Mouse (Mus musculus): ENCODE data around the gene Fam171a2. TPM values are rescaled to one million over a fixed set of nuclear protein-coding genes. Genes with fewer than 3 reads are reported as not detected.
A peak's percentile ranks its signal among the peaks of the same experiment; 100 is the strongest.

Fam171a2 gene
- polyA plus RNA-seq, 1 experiment from 2014 or later: 3.2 TPM

- WGBS: 85% methylated on average over 6 of the region's 6 CpGs
- Histone ChIP-seq H3K4me1 (ENCODE audit: insufficient read depth, low read depth, low read length) (peaks cover 8% of the 10 kb centered on the region; the same call in 1 of the 2 replicates), H3K36me3 (ENCODE audit: insufficient read depth, low read length) (no peaks in the 10 kb centered on the region), H3K27me3 (replicated peaks; ENCODE audit: insufficient read depth, low read length) (no peaks in the 10 kb centered on the region), H3K9me3 (ENCODE audit: low read length) (no peaks in the 10 kb centered on the region), H3K9ac (replicated peaks; ENCODE audit: low read depth) (no peak overlapping the region), H3K4me2 (replicated peaks; ENCODE audit: low read depth, low read length) (no peak overlapping the region), H3K27ac (ENCODE audit: low read length) (no peak overlapping the region), H3K4me3 (ENCODE audit: low read depth, low read length) (no peak overlapping the region)
- no peak for TF ChIP-seq EP300 (IDR thresholded peaks at IDR 0.05)
- TF ChIP-seq CTCF (IDR thresholded peaks at IDR 0.05): no peak
- ATAC-seq (no peak), DNase-seq (ENCODE audit: low spot score) (no peak)
Measured at GRCm38 (mm10) chr11:102464901-102465300, 17.4 kb upstream of the Fam171a2 start.

DNA sequence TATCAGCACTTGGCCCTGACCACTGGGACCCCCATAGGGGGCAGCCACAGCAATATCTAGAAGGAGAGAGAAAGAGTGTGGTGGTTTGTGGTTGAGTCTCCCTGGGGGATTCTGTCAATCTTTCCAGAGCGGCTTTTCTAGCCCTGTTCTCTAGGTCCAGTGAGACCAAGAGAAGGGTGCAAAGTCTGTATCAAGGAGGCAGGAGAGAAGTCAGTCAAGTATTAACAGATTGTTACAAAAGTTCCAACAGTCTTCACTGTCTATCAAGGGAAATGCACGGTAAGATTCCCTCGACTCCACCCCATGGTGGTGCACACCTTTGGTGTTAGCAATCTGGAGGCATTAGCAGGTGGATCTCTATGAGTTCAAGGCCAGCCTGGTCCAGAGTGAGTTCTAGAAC lies 14.3 kb upstream of the Fam171a2 start:
- no peak for DNase-seq (ENCODE audit: low spot score)
- ATAC-seq: no peak
- no peaks in the 10 kb centered on the region for H3K4me1 ChIP-seq (ENCODE audit: insufficient read depth, low read depth, low read length)
- no peak overlapping the region for H3K9ac ChIP-seq (replicated peaks; ENCODE audit: low read depth)
- no peaks in the 10 kb centered on the region for H3K27me3 ChIP-seq (replicated peaks; ENCODE audit: insufficient read depth, low read length)
- H3K36me3 ChIP-seq (ENCODE audit: insufficient read depth, low read length): no peaks in the 10 kb centered on the region
- TF ChIP-seq EP300 (IDR thresholded peaks at IDR 0.05): no peak
- 75% methylated on average over 3 of the region's 3 CpGs for WGBS
- no peak overlapping the region for H3K4me3 ChIP-seq (ENCODE audit: low read depth, low read length)
- H3K4me2 ChIP-seq (replicated peaks; ENCODE audit: low read depth, low read length): no peak overlapping the region
- H3K9me3 ChIP-seq (ENCODE audit: low read length): no peaks in the 10 kb centered on the region
- no peak overlapping the region for H3K27ac ChIP-seq (ENCODE audit: low read length)

DNA sequence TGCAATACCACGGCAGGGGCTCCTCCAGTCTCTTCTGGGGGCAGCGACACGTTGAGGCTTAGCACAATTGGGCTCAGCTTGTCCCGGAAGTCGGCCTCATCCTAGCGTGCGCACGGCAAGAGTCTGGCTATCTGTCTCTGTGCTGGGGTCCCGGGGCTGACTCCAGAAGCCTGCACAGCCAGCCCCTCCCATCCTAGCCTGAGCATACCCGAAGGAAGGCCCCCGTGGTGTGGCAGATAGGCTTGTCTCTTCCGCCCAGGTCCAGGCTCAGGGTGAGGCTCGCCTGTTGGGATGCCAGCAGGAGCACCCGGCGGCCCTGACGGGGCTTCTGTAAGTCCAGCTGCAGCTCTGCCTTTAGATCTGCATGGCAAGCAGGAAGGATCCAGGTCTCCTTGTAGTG lies 13.1 kb upstream of the Fam171a2 start:
- H3K27ac ChIP-seq (ENCODE audit: low read length): no peak overlapping the region
- TF ChIP-seq EP300 (IDR thresholded peaks at IDR 0.05) (no peak), CTCF (IDR thresholded peaks at IDR 0.05) (no peak)
- no peaks in the 10 kb centered on the region for H3K4me1 ChIP-seq (ENCODE audit: insufficient read depth, low read depth, low read length)
- WGBS: 53% methylated on average over 16 of the region's 16 CpGs
- no peak for ATAC-seq
- H3K9me3 ChIP-seq (ENCODE audit: low read length): no peaks in the 10 kb centered on the region
- no peaks in the 10 kb centered on the region for H3K27me3 ChIP-seq (replicated peaks; ENCODE audit: insufficient read depth, low read length)
- no peak for DNase-seq (ENCODE audit: low spot score)
- no peak overlapping the region for H3K4me2 ChIP-seq (replicated peaks; ENCODE audit: low read depth, low read length)
- H3K4me3 ChIP-seq (ENCODE audit: low read depth, low read length): no peak overlapping the region
- no peaks in the 10 kb centered on the region for H3K36me3 ChIP-seq (ENCODE audit: insufficient read depth, low read length)
- no peak overlapping the region for H3K9ac ChIP-seq (replicated peaks; ENCODE audit: low read depth)

GRCm38 (mm10) chr11:102455740-102456396 lies 8.4 kb upstream of the Fam171a2 start:
- peak overlapping the region; percentile 34; the same call in 1 of the 2 replicates for H3K9ac ChIP-seq (replicated peaks; ENCODE audit: low read depth)
- no peaks in the 10 kb centered on the region for H3K27me3 ChIP-seq (replicated peaks; ENCODE audit: insufficient read depth, low read length)
- no peak overlapping the region for H3K27ac ChIP-seq (ENCODE audit: low read length)
- ATAC-seq (peak; percentile 92), DNase-seq (ENCODE audit: low spot score) (peak; percentile 85)
- WGBS: 0% methylated on average over 32 of the region's 40 CpGs
- no peaks in the 10 kb centered on the region for H3K36me3 ChIP-seq (ENCODE audit: insufficient read depth, low read length)
- peak overlapping the region; percentile 91 for H3K4me2 ChIP-seq (replicated peaks; ENCODE audit: low read depth, low read length)
- H3K4me3 ChIP-seq (ENCODE audit: low read depth, low read length): peak overlapping the region; percentile 44
- 0 out of 2 replicates have a peak, but pooled peaks cover 2% of the 10 kb centered on the region for H3K4me1 ChIP-seq (ENCODE audit: insufficient read depth, low read depth, low read length)
- TF ChIP-seq EP300 (IDR thresholded peaks at IDR 0.05): no peak
- TF ChIP-seq CTCF (IDR thresholded peaks at IDR 0.05): peak; percentile 57
- H3K9me3 ChIP-seq (ENCODE audit: low read length): no peaks in the 10 kb centered on the region

GRCm38 (mm10) chr11:102453131-102453530 lies 5.6 kb upstream of the Fam171a2 start:
- Histone ChIP-seq H3K27me3 (replicated peaks; ENCODE audit: insufficient read depth, low read length) (no peaks in the 10 kb centered on the region), H3K9ac (replicated peaks; ENCODE audit: low read depth) (no peak overlapping the region), H3K4me1 (ENCODE audit: insufficient read depth, low read depth, low read length) (0 out of 2 replicates have a peak, but pooled peaks cover 2% of the 10 kb centered on the region), H3K4me3 (ENCODE audit: low read depth, low read length) (no peak overlapping the region), H3K36me3 (ENCODE audit: insufficient read depth, low read length) (no peaks in the 10 kb centered on the region), H3K27ac (ENCODE audit: low read length) (no peak overlapping the region), H3K4me2 (replicated peaks; ENCODE audit: low read depth, low read length) (no peak overlapping the region), H3K9me3 (ENCODE audit: low read length) (no peaks in the 10 kb centered on the region)
- WGBS: 27% methylated on average over 10 of the region's 10 CpGs
- no peak for DNase-seq (ENCODE audit: low spot score)
- no peak for ATAC-seq
- no peak for TF ChIP-seq CTCF (IDR thresholded peaks at IDR 0.05)
- no peak for TF ChIP-seq EP300 (IDR thresholded peaks at IDR 0.05)

DNA sequence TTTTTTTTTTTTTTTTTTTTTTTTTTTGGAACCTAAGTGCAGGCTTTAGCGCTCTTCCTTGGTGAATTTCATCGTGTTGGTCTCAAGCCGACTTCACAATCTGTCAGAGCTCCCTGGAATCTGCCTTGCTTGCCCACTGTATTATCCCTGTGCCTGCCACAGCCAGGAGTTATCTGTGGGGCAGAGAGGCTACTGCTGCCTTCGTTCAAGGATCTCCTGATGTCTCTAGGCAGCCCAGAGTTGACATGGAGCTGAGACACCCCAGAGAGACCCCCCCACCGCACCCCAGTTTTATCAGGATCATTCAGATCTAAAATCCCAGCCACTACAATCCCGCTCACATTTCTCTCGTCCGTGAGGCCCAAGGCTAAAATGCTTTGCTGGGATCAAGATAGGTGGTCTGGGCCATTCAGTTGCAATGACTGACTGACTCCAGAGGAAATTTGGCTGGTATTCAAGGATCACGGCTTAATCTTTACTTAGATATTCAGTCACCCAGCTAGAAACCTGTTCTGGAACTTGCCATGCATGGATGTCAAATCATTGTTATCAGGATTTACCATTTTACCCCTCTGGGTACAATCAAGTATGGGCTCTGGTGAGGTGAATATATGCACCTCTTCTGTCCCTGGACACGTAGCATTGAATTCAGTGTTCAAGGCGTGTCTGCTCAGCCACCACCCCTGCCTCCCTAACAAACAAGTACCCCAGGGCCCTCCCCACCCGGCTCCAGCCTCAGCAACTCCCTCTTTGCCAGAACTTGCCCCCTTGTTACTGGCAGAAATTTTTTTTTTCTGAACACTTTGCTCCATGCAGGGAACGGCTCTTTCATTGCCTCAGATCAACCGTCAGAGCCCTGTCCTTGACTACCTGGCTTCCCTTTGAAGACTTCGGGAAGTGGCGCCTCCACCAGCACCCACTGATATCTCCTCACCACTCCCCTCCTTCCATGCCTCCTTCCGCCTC lies 1.8 kb upstream of the Fam171a2 start:
- DNase-seq (ENCODE audit: low spot score) (no peak), ATAC-seq (no peak)
- TF ChIP-seq CTCF (IDR thresholded peaks at IDR 0.05) (no peak), EP300 (IDR thresholded peaks at IDR 0.05) (no peak)
- whole genome bisulfite sequencing: 45% methylated on average over 17 of the region's 17 CpGs
- Histone ChIP-seq H3K4me1 (ENCODE audit: insufficient read depth, low read depth, low read length) (peaks cover 11% of the 10 kb centered on the region), H3K27ac (ENCODE audit: low read length) (no peak overlapping the region), H3K9me3 (ENCODE audit: low read length) (no peaks in the 10 kb centered on the region), H3K27me3 (replicated peaks; ENCODE audit: insufficient read depth, low read length) (no peaks in the 10 kb centered on the region), H3K36me3 (ENCODE audit: insufficient read depth, low read length) (no peaks in the 10 kb centered on the region), H3K4me2 (replicated peaks; ENCODE audit: low read depth, low read length) (no peak overlapping the region), H3K4me3 (ENCODE audit: low read depth, low read length) (no peak overlapping the region), H3K9ac (replicated peaks; ENCODE audit: low read depth) (no peak overlapping the region)

All from lung, postnatal 0 days (tissue).